Mouse (Mus musculus) kidney, postnatal 36 days (tissue): ENCODE measurements at regions not wholly inside any gene's neighbourhood (a gene's known extent, or its start where the extent isn't known, plus 50 kb on each side); places are given as distances from the start of the nearest gene placed in this dataset.

Experiments
- DNase-seq, 2 experiments: peaks; one replicate each; pipeline ENCODE4 v3.0.0; 2021 to 2022; ENCODE audit warnings: mixed read lengths in 2 of 2

DNA sequence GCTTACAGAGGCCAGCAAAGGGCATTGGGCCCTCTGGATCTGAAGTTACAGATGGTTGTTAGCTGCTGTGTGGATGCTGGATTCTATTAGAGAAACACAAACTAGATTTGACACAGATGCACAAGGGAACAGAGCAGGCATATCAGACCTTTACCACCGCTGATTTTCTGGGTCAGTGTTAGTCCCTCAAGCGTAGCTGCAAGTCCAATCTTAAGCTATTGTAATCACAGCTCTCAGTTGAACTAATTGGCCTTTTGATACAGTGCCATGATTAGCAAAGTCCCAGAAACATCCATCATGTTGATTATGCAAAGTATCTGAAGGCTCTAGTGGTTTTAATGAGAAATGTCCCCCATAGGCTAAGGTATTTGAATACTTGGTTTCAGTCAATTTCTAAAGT lies 54.2 kb upstream of the Plppr5 start:
- no peak for DNase-seq

DNA sequence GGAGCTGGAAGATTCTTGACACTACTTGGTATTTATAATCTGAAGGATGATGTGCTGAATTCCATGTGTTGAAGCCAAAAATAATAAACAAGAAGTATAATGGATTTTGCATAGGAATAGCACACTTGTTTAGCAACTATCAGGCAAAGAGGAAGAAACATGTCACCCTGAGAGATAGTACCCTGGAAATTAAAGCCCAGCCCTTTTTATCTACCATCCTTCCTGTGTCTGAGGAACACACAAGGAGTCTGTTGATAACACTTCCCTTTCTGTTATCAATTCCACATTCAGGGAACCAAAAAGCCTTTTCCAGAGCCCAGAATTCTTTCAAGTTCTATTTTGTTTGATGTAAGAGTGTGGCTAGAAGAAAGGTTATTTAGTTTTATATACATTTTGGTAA lies 66.5 kb upstream of the Plppr5 start:
- no peak for DNase-seq

DNA sequence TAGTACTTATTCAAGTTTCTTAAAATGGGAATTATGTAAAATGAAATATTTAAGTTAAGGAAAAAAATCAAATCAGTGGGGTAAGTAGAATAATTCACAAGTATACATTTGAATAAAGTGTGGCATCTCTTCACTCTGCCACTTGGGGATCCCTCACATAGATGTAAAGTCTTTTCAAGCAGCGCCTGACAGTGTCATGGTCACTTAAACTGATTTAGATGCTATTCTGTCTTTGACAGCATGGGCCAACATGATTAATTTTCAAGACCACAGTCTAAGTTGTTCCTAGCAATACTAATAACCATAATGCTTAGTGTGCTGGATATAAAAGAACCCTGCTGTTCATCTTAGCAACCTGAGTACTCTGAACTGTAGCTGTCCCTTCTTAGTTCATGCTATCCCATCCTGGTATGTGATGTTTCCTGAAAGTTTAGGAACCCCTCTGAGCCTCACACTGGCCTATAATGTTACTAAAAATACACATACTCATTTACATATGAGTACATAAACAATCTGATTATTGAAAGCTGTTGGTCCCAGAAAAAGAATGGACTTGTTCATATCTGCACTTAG lies 68.4 kb upstream of the Plppr5 start:
- DNase-seq = no peak

DNA sequence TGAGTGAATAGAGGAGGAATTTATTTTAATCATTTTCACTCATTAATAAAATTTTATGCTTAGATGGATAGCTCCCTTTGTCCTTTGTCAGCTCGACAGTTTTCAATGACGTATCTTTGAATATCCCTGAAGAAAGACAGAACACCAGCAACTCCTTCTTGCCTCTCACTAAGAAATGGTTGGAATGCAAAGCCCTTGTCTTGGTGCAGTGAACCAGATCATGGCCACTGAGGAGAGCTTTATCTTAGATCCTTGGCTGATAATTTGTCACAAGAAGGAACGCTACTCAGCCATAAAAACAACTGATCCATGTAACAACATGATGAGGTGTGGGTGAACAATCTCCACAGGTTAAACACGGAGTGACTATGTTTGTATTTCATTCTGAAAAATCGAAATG lies 73.5 kb upstream of the Plppr5 start:
- DNase-seq = no peak

DNA sequence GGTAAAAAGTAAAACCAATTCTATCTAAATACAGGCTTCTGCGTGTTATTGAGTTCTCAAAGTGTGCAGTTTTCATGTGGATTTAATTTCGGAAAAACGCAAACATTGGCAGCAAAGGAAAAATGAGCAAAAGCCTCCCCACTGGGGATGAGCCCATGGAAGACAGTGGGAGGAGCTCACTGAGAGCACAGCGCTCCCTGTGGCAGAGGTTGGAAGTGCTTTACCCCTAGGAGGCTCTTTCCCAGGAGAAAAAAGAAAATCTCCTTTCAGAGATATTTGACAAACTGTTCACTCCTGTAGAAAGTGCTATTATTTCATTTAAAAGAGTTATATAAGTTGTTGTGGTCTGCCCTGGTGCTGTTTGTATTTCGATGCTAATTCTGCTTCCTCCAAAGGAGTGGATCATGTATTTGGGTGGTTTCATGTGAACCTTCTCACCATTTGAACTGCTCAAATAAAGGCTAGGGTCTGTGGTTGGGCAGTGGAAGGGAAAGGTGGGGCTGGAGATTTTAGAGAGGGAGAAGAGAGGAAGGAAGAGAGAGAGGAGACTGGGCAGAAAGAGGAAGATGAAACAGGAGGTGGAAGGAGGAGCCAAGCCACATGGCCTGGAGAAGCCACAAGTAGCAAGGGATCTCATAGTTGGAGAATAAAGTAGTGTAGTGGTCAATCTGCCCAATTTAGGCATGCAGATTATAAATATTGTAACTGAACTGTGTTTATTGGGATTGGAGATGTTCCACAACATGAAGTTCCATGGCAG lies 76.3 kb upstream of the Plppr5 start:
- no peak for DNase-seq

DNA sequence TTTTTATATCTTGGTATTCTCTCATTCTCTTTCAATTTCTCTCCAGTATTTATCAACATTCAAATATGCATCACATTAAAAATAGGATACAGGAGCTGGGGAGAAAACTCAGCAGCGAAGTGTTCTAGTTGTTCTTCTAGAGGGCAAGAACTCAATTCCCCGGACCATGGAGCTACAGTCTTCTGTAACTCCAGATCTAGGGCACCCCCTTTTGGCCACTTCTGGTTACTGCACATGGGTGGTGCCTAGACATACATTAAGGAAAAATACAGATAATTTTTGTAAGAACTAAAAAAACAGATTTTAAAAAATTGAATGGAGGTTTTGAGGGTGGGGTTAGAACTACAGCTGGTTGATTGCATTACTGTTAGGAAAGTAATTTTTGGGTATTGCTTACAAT lies 80.5 kb upstream of the Plppr5 start:
- DNase-seq = peak; percentile 8 to 59

DNA sequence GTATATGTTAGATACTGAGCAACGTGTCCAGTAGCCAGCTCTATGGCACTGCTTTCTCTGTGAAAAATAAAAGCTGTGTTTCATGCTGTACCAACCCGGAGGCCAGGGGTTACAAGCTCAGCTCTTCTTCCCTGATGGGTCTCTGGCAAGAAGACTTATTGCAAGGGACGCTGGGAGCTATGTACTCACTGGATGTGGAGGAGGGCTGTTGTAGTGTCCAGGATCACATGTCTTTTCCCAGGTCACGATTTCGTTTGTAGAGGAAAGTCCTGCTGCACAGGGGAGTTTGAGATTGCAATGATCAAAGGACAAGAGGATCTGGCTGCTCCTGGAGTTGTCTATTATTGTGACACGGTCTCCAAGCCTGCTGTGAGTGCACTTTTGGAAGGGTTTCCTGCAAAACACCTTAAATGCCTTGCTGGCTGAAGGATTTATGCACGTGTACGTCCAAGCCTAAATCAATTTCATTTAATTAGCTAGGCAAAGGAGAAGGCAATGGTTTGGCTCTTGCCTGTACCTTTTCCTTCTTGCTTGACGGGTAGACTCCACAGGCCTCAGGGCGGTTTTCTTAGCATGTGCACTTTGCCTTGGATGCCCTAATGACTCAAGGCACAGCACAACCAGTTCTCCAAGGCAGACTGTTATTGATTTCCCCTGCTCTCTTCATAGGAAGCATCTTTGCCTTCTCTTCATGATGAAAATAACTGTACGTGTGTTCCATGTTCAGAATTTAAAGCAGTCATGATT lies 87.2 kb upstream of the Plppr5 start:
- no peak for DNase-seq

DNA sequence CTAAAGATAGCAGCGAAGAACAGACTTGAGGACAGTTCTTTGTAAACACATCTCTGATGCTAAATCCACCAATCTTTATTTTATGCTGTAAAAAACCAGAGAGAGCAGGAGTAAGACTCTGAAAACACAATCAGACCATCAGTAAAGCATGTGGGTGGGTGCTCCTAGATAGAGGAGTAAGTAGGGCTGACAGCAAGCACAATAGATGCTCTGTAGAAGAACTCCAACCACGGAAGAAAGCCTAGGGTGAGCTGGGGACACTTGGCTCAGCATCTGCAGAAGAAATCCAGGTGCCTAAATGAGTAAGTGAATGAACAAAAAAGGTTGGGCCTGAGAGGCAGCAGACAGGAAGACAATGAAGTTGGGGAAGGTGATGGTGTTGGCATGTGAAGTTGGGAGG lies 88.3 kb upstream of the Plppr5 start:
- DNase-seq = no peak

DNA sequence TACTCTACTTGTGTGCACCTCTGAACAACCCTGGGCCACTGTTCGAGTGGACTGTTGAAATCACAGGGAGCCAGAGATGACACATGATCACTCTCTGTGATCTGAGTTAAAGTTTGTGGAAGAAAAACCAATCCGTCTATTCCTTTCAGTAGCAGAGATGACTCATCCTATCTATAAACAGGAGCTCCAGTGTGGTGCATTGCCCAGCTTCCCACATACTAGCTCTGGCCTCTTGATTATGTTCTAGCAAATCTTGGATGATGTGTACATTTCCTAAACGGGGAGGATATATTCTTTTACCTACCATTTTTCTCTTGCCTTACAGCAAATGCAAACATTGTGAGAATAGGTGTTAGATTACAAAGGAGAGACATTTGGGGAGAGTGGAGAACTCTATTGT lies 94.5 kb upstream of the Plppr5 start:
- no peak for DNase-seq

DNA sequence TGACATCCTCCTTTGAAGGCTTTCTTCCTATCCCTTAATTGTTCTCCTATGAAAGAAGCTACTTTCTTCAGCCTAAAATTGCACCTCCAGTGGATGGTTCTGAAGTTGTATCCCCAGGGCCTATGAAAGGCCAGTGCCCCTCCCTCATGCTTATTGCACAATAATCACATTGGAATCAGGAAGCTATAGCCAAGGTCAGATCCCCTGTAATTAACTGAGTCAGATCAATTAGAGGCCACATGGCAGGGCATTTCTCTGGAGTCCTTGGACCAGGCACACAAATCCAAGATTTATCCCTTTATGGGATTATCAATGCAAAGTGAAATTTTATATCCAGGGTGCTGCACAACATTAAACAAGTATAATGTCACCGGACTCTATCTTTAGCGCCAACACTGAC lies 98.8 kb upstream of the Plppr4 start:
- no peak for DNase-seq

DNA sequence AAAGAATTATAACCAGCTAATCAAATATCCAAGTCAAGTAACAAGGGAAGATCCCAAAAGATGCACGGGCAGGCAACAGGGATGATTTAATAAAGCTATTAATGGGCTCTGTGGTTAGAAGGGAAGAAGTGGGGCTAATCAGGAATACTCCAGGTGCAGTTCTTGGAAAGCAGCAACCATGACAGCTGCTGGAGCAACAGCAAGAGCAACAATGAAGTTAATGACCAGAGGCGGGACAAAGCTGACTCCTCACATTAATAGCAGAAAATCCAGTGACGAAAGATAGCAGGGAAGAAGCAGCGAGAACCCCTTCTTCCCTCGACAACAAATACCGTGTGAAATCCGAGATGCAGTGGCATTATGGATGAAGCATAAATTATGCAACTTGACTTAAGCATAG lies 89.9 kb upstream of the Plppr4 start:
- DNase-seq = no peak

DNA sequence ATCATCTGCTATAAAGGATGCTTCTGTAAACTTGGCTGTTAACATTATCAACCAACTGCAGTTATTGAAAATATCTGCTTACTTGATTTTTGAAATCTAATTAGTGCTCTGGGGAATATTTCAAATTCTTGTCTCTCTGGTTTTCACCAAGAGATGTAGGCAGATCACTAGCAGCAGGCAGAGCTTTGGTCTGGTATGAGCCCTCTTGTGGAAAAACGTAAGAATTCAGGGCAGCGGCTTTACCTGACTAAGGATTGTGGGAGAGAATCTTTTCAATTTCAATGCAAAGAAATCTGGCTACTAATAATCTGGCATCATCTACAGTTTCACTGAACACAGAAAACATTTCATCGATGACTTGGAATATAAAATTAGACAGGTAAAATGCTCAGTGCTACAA lies 81.2 kb upstream of the Plppr4 start:
- DNase-seq = no peak

DNA sequence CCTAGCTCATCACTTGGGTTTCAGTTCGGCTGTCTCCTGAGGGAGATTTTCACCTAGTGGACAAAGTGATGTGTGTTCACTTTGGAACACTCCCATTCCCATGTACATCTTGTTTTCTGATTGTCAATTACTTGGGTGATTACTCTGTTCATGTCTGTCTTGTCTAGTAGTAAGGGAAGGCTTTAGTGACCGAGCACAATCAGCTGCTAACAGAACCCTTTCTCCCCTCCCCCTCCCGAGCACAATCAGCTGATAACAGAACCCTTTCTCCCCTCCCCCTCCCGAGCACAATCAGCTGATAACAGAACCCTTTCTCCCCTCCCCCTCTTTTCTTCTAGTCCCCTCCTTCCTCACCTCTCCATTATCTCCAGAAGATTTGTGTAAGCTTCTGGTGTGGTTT lies 79.6 kb upstream of the Plppr4 start:
- DNase-seq = no peak

DNA sequence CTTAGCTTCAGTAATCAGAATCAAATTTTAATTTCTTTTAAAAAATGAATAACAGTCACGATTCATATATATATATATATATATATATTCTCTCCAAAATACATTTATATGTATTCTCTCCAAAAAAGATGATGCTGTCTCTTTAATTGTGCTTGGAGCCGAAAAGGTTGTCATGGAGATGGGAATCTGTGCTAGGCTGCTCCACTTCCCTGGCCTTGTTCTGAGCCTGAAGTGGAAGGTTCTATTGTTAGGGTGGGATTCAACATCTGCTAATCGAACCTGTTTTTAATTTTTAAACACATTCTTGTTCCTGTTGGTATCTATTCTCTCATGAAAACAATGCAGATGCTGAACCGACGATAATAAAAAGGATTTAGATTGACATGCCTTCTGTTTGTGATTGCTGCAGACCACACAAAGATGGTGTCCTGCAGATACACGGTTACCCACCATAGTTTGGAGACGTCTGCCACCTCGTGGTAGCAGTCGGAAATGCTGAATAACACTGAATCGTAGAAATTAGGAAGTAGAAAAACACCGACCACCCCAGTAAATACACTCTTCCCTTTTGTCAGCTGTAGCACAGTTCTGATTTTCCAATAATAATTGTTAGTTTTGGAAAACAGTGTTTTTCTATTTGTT lies 77.9 kb upstream of the Plppr4 start:
- DNase-seq = peak; percentile 37 to 86

DNA sequence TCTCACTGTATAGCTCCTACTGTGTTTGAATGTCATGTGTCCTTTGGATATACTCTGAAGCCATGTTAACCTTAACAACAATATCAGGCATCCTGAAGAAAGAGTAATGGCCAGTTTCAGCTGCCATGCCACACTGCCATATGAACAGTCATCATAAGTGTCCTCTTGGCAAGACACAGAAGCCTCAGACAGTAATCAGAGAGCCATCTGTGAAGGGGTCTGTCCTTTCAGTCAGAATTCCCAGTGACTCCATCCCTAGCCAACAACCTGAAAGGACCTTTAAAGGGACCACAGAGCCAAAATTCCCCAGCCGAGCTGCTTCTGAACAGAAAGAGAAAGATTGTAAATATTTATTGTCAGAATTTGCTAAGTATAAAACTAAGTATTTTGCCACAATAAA lies 63.9 kb upstream of the Plppr4 start:
- no peak for DNase-seq

DNA sequence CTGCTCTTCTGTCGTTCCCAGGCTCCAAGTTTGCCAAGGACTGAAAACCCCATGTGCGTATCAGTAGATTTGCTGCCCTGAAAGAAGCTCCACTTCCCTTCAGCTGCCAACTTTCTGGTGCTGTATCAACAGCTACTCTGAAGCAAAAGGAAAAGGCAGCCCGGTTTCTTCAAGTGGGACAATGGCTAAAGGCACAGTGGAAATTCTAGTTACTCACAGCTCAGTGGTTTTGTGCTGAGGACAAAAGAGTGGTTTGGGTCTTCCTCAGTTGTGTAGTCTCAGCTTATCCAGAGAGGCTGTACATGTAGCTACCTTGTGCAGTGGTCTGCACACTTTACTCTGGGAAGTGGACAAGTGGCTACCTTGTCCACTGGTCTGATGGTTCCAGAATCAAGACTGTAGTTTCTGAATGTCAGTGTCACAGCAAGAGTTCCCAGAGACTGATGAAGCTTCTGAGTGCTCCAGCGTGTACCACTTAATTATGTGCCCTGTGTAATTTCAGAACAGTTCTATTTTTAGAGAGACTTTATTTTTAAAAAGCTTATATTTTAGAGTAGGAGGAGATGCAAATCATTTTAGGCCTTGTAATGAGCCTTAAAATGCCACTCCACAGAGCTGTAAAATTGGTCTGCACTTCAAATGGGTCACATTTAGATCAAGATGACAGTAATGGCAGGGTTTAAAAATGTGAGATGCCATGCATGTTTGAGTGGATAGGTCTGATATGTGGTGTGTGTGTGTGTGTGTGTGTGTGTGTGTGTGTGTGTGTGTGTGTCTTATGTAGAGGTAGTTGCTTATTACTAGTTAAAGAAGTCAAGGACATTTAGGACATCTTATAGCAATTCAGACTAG lies 52.4 kb upstream of the Plppr4 start:
- no peak for DNase-seq
